Mouse (Mus musculus) right cerebral cortex, postnatal 25 days (tissue): Measurements from ENCODE around the gene Ncbp3.

Experiments used
- DNase-seq: peaks from one replicate; pipeline ENCODE4 v3.0.0; 2022

Gene Ncbp3

DNA sequence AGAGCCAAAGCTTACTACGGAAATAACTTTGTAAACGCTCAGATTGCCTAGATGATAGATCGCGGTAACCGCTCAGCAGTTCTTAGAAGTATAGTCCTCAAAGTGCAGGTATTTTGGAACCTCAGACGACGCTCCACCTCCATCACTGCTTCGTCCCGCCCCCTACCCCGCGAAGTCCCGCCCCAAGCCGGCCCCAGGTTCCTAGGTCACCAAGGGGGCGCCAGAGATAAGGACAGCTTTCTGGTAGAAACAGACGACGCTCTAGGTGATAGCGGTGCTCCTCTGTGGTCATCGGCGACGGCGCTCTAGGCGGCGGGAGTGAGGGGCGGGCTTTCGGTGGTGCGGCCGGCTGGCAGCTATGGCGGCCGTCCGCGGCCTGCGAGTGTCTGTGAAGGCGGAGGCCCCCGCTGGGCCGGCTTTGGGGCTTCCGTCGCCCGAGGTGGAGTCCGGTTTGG is at the start of gene Ncbp3:
Gene Ncbp3 (plus strand): TSS at position 242 of the 455 bp plus-strand sequence.
- DNase-seq, result peak; percentile 94

DNA sequence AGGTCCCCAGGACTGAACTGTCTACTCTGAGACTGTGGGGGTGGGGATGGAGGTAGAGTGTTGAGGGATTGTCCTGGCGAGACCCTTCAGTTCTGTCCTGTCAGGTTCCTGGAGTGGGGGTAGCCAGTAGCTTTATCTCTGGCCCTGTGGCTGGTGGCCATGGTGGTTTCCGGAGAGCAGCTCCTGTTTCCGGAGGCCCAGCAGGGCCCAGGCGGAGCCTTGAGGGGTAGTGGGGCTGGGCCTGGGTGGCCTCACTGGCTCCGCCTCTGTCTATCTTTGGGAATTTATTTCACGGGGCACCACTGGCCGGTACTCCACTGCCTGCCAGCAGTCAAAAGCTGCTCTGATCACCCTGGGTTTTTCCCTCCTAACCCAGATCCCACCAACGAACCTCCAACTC is 48.8 kb upstream of the Ncbp3 start, which contains the start of gene P2rx1:
Gene P2rx1 (plus strand): TSS at position 333 of the 400 bp plus-strand sequence.
- DNase-seq, result no peak

DNA sequence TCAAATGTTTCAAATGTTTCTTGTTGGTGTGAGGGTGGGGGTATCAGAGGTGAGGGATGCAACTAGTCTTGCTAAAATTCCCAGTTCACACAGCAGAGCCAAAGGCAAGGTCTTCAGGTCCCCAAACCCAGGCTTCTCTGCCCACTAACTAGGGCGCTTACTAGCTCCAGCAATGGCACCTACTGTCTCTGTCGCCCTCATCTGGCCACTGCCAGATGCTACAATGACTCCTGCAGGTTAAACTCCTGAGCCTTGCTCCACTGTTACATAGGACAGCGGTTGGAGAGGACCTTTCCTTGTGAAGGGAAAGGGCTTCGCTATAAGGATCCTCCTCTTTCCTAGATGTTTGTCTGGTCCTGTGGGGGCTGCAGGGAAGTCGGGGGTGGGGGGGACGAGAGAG is 46.6 kb upstream of the Ncbp3 start:
- DNase-seq, result peak; percentile 49

DNA sequence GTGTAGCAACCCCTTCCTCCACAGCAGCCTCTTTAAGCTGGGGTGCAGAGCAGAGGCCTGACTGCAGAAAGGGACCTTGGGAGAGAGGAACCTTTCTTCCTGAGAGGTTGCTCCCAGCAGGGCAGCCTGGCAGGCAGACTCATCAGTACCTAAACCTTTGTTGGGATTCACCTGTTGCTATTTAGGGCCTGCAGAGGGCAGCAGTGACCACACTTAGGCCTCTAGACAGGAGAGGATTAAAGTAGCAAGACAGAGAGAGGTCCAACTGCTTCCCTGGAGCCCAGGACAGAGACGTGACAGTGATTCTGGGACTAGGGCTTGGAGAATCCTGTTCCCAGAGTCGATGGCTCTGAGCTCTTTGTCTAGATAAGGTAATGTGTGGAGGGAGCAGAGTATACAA is 41.2 kb upstream of the Ncbp3 start:
- peak; percentile 30 for DNase-seq

DNA sequence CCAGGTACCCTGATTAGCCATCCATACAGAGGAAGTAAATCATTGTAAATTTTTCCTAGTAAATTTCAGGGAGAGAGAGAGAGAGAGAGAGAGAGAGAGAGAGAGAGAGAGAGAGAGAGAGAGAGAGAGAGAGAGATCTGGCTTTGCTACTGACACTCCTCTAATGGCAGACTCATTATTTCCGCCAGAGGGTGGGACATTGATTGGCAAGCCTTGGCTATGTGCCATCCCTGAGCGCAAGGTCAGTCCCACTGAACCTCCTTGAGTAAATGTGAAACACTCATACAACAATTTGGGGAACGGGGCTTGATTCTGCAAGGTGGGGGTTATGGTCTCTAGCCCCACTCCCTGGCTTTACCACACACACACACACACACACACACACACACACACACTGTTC is 40.5 kb upstream of the Ncbp3 start:
- no peak for DNase-seq

DNA sequence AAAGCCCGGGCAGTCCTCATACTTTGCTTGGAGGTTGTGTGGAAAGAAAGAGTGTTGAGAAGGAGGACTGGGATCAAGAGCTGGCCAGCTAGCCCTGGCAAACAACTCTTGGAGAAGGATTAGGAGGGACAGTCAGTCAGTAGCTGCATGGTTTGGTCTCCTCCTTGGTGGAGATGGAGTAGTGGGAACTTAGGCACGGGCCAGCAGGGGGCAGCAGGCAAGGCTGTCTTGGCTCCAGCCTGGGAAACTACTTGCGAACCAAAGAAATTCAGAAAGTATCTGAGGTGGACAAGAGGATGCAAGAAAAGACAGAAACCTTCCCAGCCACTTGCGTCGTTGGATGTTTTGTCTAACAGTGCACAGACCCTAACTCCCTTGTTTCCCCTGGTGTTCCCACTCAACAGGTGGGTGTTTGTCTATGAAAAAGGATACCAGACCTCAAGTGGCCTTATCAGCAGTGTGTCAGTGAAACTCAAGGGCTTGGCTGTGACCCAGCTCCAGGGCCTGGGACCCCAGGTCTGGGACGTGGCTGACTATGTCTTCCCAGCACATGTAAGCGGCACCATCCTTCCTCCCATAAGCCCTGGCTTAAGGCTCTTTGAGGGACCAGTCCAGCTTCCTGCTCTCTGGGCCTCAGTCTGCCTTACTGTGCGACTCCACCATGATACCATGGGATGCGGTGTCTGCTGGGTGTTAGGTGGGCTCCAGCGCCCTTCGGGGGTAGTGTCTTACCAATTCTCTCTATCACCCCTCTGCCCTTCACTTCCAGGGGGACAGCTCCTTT is 39.7 kb upstream of the Ncbp3 start:
- DNase-seq, result peak; percentile 49

DNA sequence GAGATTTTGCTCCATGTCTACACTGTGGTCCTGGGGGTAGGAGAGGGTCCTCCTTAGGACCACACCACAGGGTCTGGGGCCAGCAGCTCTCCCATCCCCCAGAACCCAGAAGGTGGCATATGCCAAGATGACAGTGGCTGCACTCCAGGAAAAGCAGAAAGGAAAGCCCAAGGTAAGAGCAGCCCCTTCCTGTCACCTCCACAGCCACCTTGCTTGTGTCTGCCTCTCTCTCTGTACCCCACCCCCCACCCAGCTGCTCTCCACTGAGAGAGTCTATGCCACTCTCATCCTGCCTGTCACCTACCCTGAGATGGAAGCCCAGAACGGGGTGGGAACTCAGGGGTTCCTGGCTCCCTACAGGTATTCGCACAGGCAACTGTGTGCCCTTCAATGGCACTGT is 38.8 kb upstream of the Ncbp3 start:
- no peak for DNase-seq

DNA sequence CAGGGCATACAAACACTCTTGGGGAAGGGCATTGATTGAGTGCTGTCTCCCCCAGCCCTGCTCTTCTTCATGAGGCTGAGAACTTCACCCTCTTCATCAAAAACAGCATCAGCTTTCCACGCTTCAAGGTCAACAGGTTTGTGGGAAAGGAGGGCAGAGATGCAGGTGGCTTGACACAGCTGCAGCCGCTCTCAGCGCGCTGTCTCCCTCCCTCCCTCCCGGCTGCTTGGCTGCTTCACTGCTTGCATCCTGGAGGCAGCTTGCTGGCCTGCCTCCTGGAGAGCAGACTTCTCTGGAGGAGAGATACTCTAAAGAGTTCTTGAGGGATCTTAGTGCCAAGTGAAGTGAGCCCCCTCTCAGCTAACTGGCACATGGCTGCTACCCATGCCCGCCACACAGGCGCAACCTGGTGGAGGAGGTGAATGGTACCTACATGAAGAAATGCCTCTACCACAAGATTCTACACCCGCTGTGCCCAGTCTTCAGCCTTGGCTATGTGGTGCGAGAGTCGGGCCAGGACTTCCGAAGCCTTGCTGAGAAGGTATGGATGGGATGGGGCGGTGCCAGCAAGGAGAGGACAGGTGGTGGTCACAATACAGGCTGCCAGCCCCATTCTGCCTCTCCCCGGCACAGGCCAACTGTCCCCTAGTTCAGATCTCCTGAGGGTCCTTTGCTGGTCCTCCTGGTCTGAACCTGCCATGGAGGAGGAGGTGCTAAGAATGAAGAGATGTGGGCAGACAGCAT is 37.9 kb upstream of the Ncbp3 start:
- peak; percentile 25 for DNase-seq

DNA sequence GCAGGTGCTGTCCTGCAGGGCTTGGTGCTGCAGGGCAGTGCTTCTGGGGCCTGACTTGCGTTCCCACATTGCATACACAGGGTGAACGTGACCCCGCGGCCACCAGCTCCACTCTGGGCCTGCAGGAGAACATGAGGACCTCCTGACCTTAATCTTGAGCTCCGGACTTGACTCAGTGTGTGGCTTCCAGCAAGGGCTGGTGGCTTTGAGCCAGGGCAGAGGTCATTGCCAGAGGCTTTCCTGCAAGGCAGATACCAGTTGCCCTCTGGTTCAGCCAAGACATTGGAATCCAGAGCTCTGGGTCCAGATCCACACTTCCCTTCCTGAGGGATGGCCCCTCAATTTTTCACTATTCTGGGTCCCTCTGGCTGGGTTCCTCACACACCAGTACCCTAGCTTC is 33.6 kb upstream of the Ncbp3 start:
- no peak for DNase-seq

DNA sequence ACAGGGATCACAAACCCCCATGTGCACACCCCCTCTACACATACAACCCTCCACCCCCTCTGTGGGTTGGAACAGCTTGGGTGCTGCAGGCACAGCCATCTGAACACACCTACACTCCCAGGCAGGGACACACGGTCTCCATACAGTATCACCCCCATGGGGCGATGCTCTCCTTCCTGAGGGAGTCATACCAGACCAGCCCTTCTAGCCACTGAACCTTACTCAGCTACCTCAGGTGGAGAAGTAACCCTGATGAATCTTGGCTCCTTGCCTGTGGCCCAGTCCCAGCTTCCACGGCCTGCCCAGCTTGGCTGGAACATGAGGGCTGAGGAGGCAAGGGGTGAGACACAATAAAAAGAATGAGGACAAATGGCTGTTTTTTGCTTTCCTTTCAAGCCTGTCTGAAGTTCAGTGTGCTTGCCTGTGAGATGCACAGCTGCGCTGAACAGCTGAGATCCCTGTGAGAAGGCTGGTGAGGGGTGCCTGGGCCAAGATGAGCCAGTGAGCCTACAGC is 32.7 kb upstream of the Ncbp3 start:
- peak; percentile 51 for DNase-seq

DNA sequence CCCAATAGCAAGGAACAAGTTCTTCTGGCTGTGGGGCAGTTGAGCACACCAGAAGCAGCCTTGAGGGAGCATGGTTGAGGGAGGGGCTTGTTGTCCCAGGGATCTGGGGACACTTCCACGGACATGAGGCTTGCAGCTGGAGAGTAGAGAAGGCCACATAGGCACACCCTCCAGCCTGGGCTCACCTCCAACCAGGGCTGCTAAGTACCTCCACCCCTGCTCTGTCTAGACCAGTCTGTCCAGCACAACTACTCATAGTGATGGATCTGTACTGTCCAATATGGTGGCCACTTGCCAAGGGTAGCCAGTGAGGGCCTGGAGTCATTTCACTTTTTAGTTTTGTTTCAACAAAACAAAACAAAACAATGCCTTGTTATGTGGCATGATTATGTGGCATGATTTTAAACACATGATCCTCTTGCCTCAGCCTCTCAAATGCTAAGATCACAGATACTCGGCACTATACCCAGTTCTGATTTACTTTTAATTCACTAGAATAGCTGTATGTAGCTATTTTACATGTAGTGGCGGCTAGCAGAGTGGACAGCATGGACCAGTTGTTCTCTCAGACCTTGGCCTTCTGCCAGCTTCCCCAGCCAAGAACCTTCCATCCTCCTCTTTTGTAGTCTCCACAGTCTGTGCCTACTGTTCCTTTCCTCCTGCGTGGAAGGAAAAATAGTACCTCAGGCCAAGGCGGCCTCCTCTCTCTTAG is 32.0 kb upstream of the Ncbp3 start:
- DNase-seq, result no peak

DNA sequence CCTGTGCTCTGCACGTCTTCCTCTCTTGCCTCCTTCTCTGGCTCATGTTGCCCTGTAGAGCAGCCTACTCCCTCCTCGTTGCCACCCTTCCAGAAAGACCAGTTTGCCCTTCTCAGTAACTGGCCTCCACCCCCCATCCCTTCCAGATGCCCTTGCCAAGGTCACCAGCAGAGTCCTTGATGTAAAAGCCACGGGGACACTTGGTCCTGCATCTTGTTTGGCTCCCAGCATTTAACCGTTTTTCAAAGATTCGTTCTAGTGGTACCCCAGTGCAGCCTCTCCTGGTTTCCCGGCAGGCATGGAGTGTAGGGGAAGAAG is 31.5 kb upstream of the Ncbp3 start:
- no peak for DNase-seq

DNA sequence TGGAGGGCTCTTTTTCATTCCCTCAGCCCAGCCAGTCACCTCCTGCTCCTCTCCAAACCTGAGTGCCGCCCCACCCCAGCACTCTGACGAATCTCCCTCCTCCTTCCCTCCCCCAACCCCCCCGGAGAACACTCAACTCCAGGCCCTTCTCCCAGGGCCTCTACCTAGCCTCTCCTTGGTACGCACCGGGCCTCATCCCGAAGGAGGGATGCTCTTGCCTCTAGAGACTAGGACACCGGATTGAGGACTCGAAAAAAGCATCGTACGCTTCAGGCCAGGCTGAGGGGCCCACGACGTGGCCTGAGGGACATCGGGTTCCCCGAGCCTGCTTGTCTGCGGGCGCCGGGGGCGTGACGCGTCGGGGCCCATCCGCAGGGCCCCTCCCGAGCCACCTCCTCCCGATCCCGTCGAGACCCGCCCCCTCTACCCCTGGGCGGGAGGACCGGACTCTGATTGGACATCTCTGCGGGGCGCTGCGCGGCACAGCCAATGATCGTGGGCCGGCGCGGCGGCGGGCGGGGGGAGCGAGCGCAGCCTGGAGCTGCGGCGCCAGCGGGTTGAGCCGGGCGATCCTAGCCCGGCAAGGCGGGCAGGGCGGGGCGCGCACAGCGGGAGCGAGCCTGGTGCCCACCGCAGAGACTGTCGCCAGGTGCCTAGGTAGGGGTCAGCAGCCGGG is 29.0 kb upstream of the Ncbp3 start, which contains the start of gene Camkk1:
Gene Camkk1 (plus strand): TSS at position 538 of the 676 bp plus-strand sequence.
- peak; percentile 97 for DNase-seq

DNA sequence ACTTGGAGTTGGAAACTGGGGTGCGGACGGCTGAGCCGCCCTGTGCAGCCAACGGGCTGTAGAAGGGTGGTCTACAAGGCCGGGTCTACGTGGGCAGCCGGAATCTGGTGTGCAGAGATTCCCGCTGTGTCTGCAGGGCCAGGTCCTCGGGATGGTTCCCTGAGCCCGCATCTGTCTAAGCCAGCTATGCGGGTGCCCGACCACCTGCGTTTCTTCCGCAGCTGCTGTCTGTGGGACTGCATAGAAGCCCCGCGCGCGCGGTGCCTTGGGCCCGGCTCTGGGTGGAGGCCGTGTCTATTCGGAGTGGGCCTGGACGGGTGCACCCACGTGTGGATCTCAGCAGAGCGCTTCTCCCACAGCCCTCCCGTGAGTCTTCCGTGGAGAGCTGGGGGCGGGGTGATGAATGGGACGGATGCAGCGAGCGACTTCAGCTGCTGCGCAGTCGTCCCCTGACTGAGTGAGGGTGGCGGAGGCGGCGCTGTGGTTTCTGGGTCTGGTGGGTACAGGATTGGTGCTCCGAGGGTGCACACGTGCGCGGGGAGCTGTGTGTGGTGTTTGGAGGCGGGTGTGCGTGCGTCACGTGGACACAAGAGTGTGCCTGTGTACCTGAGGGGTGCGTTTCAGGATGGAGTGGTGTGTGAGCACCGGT is 28.3 kb upstream of the Ncbp3 start:
- DNase-seq, result peak; percentile 84

DNA sequence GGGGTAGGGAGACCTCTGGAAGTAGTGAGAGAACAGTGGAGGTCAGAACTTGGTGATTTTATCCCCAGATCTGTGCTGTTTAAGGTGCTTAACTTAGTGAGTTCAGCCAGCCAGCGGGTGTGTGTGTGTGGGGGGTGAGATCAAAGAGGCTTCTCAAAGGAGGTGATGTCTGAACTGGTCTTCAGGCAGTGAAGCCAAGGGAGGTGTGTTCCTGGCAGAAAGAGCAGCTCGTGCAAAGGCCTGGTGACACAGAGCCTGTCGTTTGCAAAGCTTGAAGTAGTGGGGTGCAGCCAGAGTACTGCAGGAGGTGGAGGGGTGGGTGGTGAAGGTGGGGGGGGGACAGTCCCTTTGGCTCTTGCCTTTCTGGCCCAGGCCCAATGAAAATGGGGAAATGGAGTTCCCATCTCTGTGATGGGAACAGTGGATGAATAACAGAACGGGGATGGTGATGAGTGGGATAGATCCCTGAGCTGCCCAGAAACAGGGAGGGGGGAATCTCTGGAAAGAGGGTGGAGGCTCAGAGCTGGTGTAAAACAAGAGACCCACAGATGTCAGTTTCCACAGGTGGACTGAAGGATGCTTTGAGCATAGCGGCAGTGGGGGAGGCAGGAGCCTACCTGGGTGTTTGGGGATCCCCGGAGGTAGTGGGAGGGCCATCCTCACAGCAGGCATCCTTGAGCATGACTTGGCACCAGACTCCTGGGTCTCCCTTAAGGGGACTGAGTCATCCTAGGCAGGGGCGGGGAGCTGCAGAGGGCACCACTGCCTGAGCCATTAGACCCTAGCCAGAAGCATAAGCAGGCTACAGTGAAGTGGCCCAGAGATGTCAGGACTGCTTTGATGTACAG is 26.4 kb upstream of the Ncbp3 start:
- DNase-seq, result peak; percentile 49

DNA sequence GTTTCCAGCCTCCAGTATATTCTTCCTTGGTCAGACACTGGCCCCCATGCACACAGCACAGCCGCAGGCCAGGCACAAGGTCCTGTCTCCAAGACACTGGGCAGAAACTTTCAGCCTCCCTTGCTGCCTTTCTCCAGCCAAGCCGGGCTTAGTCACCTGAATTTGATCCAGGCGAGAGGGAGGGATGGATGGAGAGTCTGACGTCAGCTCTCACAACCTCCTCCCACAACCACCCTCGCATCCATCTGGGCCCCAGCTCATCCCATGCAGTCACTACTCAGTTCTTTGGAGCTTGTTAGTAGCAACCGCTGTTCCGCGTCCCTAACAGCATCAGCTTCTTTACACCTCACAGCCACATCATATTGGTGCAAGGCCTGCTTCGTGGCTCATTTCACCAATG is 24.5 kb upstream of the Ncbp3 start:
- DNase-seq, result peak; percentile 89

DNA sequence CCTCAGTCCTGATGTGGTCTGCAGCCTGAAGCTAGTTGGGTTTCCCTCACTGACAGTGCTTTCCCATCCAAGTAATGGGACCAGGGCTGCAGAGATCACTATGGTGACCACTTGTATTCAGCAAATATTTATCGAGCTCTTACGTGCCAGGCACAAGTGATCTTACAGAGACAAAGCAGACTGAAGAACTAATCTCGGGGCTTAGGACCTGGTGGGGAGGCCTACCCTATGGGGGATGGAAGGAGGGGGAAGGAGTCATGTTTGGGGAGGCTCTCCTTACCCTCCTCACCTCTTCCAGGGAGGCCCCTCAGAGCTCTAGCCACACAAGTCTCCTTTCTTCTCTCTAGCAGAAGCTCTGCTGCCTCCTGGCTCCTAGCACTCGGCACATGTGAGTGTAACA is 23.8 kb upstream of the Ncbp3 start:
- DNase-seq, result no peak

DNA sequence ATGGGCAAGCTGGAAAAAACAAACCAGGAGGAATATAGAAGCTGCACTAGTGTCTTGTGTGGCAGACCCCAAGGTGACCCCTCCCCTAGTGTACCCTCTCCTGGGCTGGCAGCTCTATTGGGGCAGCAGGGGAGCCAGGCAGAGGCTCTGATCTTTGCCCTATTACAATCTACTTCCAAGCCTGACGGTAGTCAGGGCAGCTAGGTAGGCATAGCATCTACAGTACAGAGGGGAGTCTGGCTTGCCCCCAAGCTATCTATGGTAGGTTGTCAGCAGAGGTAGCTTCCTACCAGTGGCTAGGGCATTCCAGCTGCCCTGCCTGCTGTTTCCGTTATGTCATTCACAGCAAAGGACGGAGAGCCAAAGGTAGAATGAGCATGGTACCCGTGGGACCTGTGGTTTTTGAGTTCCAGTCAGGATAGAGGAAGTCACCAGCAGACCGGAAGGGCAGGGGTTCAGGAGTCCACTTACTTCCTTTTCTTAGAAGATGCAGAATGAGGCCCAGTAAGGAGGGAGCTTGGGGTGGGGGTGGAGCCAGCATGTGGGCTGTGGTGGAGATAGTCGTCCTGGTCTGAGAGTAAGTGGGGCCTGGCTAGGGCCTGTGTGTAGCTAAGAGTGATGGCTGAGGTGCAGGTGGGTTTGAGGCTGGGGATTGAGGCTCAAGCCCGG is 23.2 kb upstream of the Ncbp3 start:
- DNase-seq, result no peak

DNA sequence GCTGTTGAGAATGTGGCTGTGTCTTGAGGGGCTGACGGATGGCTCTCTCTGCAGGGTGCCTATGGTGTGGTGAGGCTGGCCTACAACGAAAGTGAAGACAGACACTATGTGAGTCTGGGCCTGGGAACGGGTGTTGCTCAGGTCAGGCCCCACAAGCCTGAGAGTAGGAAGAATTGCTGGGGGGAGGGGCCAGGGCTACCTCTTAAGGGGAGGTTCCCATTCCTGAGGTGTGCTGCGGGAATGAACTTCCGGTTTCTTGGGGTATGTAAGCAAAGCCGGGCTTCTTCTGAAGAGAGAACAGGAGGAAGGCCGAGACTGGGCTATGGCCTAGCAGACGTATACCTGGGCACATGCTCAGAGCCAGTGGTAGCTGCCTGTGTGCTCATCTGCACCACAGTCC is 20.6 kb upstream of the Ncbp3 start:
- DNase-seq, result no peak

DNA sequence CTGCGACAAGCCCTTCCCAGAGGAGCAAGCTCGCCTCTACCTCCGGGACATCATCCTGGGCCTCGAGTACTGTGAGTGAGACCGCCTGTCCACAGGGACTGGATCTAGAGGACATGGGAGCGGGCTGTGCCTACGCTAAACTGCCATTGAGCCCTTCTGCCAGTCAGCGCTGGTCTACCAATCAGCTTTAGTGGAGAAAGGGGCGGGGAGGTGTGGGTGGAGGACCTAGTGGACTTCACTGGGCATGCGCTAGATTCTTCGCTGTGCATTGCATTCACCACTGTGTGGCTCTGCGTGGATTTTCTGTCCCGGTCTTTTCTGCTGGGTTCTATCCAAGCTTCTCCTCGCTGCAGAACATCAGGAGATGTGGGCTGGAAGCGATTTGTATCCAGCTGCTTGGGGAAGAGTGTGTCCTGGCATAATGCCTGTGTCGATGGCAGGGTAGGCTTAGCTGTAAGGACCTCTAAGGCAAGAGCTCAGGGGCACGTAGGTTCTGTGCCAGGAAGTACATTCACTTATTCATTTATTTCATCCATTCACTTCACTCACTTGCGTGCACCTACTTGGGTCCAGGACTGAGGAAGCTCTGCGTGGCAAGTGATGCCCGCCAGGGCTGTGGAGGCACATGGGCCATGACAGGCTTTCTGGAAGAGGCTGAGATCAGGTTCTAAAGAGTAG is 16.6 kb upstream of the Ncbp3 start:
- peak; percentile 88 for DNase-seq
